Mouse (Mus musculus) heart, postnatal 10 days (tissue): Measurements from ENCODE around the gene Anln. TPM values are rescaled to one million over a fixed set of nuclear protein-coding genes. Genes with fewer than 3 reads are reported as not detected.
"Not testable (repeated sequence)": the region's sequence is repeated elsewhere in the genome, so short reads cannot be mapped to it uniquely, and the experiment has no call there.

Source experiments
- DNase-seq, 2 experiments: peaks; one replicate each; pipeline ENCODE4 v3.0.0; 2021
- intact Hi-C: fragments of 180-260 bp; cut with DNase I; formaldehyde crosslinking; loops from one replicate; pipeline ENCODE4 v1.15.1; 2025
- total RNA-seq, 2 experiments: library from RNA; stranded (reverse); gene quantifications; 2 replicates each; pipeline ENCODE4 v1.2.3; 2021

Anln gene
- total RNA-seq, 2 experiments from 2014 or later: 20.3 to 25.2 TPM

DNA sequence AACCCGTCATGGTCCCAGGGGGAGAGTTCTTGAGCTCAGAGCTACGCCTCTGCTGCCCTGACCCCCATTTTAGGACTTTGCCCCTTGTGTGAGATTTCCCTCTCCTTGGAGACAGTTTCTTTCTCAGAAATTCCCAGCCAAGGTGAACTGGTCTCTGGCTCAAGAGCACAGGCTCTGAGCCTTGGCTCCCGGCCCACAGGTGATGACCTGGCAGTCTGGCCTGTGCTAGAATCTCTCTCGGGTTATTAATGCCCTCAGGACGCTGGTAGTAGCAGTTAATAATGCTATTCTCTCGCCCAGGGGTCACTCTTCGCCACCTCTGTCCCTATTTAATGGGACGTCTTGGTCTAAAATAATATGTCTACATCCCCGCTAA, 61.9 kb downstream of the Anln start:
- peak; percentile 39 for DNase-seq
- intact Hi-C loops: no loop called here

DNA sequence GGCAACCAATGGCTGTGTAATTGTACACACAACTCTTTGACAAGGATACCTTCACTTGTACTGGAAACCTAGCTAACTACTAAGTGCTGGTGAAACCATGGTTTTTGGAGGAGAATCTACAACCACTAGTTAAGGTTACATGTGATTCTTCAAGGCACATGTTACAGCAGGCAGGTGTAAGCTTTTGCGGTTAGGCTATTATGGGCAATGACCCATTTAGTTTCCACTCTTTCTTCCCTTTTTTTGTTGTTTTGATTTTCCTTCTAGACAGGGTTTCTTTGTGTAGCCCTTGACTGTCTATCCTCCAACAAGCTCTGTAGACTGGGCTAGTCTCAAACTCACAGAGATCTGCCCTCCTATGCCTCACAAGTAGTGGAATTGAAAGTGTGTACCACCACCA, 64.4 kb downstream of the Anln start:
- no peak for DNase-seq
- intact Hi-C loops: no loop called here

DNA sequence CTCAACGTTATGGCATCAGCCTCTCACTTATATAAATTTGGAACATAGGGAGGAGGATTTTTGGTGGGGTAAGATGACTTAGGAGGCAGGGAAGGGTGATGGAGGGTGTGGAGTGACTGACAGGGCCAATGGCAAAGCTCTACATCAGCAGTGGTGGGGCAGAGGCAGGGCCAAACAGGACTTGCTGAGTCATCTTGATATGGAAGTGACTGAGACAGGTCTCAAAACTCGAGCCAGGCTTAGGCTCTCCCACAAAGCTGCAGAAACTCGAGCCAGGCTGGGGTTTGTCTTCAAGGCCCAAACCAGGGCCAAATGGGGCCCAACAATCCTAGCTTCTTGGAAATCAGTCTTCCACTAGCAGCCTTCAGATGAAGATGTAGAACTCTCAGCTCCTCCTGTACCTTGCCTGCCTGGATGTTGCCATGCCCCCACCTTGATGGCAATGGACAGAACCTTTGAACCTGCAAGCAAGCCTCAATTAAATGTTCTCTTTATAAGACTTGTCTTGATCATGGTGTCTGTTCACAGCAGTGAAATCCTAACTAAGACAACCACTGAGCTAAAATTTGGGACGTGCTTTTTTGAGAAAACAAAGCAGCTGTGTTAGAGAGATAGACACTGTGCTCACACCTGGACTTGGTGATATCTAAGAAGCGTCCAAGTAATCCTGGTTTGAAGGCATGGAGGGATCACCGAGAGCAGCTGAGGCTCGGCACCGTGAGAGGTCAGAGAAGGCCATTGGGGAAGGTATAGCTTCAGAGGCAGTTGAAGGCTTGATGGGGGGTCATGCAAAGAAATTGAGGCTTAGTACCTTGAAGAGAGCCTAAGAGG, 66.4 kb downstream of the Anln start:
- intact Hi-C loops: no loop called here
- DNase-seq: no peak

DNA sequence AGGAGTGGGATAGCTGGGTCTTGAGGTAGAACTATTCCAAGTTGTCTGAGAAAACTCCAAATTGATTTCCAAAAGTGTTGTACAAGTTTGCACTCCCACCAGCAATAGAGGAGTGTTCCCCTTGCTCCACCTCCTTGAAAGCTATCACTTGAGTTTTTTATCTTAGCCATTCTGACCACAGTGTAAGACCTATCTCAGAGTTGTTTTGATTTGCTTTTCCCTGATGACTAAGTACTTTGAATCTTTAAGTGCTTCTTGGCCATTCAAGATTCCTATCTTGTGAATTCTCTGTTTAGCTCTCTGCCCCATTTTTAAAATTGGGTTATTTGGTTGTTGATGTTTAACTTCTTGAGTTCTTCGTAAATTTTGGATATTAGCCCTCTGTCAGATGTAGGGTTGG, 69.9 kb downstream of the Anln start:
- intact Hi-C loops: no loop called here
- DNase-seq: no peak

DNA sequence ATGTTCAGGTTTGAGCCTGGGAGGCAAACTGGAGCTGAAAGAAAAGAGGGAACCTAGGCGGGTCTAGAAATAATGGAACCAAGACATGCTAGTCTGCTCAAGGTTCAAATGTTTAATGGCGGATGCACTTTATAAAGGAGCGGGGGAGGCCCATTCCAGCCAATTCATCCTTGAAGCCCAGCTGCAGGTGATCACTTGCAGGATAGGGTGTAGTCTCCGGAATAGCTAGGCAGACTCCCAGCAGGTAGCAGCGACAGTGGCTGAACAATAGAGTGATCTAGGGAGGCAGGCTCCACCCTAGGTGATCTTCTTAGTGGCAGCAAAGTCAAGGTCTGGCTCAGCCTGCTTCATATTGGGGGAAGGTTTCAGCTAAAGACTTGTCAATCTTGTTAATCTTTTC, 72.9 kb downstream of the Anln start:
- DNase-seq, intact Hi-C loops: not testable (repeated sequence)

DNA sequence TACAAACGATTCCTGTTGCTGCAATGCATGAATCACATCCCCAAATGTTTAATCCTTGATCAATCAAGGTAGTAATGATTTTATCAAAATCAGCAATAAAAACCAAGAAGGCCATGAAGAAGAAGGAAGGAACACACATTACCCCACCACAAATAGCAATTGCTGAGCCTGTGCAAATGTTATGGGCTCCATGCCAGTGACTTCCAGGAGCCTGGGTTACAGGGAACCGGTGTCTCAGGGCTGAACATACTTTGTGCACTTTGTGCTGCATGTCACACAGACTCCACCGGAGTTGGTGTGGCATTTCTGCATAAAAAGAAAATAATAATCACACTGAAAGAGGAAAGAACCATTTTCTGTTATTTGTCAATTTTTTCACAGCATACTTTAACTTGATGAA, 74.9 kb downstream of the Anln start:
- intact Hi-C loops: no loop called here
- DNase-seq: no peak

DNA sequence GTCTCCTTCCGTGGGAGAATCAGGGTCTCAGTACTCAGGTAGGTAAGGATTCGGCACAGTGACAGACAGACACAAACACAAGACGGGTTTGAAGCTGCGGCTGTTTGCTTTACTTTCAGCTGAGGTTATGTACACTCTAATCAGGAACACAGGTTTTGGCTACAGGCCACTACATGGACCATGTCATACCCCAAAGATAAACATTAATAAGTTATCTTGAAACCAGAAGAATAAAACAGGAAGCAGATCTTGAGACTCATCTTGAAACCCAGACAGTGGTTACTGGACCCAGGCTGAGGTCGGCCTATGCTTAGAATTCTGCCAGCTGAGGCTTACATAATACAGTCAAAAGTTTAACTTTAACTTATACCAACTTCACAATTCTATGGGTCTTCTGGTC, 75.8 kb downstream of the Anln start:
- intact Hi-C loops: no loop called here
- DNase-seq: no peak

DNA sequence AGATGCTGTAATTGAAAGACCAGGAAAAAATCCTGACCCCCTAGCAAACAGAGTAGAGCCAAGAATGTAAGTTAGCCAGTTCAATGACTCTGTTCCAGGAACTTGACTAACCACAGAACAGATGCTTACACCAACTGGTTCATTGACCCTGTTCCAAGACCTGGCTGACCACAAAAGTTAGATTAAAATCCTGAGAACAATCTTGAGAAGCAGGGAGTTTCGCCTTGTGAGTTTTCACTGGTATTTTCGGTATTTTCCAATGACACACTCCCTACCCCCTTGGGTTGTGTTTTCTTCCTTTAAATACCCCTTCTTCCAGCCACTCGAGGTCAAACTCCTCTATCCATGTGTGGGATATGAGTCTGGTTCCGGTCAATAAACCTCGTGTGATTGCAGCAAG, 79.3 kb downstream of the Anln start:
- DNase-seq: no peak
- intact Hi-C loops: loop anchor here (5.0 kb wide), 1 partner anchor 82 kb away; the partner anchor contains the start of gene Zfp809

DNA sequence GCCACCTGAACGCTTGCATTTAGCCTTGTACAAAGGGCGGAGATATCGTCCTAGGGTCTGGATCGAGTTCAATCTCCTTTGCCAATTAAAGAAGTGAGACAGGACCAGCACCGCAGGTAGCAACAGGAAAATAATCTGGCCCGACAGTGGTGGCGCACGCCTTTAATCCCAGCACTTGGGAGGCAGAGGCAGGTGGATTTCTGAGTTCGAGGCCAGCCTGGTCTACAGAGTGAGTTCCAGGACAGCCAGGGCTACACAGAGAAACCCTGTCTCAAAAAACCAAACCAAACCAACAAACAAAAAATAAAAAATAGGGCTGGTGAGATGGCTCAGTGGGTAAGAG, 81.1 kb downstream of the Anln start:
- intact Hi-C loops: loop anchor here (1.0 to 5.0 kb wide), 2 partner anchors 20 to 81 kb away; partner anchors contain the start of gene Zfp809
- DNase-seq: not testable (repeated sequence)

DNA sequence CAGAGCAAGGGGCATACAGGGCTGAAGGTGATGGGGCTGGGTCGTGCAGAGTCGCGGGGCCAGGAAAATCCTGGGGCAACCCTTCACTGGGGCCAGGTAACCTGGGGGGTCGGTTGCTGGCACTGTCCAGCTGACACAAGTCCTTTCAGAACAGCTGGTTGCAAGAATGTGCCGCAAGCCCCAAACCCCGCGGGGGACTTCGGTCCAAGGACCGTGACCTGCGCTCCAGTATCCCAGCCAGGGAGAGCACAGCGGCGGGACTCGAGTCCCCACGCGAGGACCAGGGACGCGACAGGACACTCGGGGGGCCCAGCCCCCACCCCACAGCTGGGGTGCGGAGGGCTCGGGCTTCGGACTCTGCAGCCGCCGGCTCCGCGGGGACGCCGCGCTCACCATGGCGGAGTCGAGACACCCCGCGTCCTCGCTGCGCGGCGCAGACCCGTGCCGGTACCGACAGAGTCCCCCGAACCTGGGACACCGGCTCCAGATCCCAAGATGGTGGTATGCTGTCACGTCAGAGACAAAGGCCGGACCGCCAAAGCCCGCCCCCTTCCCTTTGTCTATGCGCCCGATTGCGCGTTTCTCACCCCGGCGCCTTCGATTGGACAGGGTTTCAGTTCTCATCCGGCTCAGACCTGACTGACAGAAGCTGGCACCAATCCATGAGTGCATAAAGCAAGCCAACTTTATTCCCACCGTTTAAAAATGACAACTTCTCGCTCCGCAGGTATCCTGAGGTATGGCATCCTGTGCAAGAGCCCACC, 81.7 kb downstream of the Anln start, which contains the start of gene Zfp810:
Gene Zfp810, minus strand, starts transcription at position 493 of the 764 bp plus-strand sequence.
- intact Hi-C loops: loop anchor here (1.0 to 5.0 kb wide), 2 partner anchors 21 to 80 kb away; partner anchors contain the start of gene Zfp809

DNA sequence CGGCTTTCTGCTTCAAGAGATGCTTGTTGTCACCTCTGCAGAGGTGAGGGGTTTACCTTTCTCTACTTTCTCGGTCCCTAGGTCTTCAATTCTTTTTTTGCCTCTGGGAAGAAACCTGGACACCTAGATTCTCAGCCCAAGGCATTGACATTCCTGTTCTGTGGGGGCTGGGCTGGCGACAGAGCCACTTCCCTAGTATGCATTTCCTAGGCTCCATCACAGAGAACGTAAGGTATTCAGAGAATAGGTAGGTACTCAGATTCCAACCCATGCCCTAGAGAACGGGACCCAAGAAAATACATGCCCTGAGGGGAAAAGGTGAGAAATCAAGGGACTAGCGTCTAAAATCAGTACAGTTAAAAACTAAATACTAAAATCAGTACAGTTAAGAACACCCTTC, 82.3 kb downstream of the Anln start:
- no peak for DNase-seq
- intact Hi-C loops: loop anchor here (1.0 to 5.0 kb wide), 2 partner anchors 22 to 79 kb away; partner anchors contain the start of gene Zfp809

More for the DNA sequence above, 81.7 kb downstream of the Anln start, which contains the start of gene Zfp810:
- DNase-seq: peak; percentile 95 to 97

DNA sequence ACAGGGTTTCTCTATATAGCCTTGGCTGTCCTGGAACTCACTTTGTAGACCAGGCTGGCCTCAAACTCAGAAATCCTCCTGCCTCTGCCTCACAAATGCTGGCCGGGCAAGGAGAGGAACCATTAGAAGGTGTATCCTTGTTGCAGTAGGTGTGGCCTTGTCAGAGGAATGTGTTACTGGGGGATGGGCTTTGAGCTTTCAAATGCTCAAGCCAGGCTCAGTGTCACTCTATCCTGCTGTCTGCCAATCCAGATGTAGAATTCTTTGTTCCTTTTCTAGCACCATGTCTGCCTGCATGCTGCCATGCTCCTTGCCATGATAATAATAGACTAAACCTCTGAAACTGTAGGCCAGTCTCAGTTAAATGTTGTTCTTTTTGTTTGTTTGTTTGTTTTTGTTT, 86.8 kb downstream of the Anln start:
- intact Hi-C loops: no loop called here
- DNase-seq: no peak

Other genes starting within 250 kb of the Anln start
- gene Pigyl, start 232.3 kb downstream of the Anln start, total RNA-seq: 10 to 100 TPM; 35.3 to 35.6 TPM
- gene Zfp872, start 201.1 kb downstream of the Anln start, total RNA-seq: under 1 TPM; 0.17 to 0.20 TPM
- 10 to 100 TPM; 26.9 to 35.2 TPM for gene Zfp809, start 163.5 kb downstream of the Anln start, total RNA-seq
- gene Zfp599, start 129.3 kb downstream of the Anln start, total RNA-seq: 1 to 10 TPM in 1 of 2 experiments, under 1 TPM in 1; 0.97 to 1.2 TPM
- 10 to 100 TPM; 12.3 to 13.9 TPM for gene Zfp810, start 81.5 kb downstream of the Anln start, total RNA-seq
- gene 9530077C05Rik, start 22.3 kb upstream of the Anln start, total RNA-seq: under 1 TPM; 0.35 to 0.43 TPM
- gene Gm17545, start 65.1 kb upstream of the Anln start, total RNA-seq: not detected
- 10 to 100 TPM; 45.4 to 45.7 TPM for gene Rp9, start 80.6 kb upstream of the Anln start, total RNA-seq
- gene Bbs9, start 86.5 kb upstream of the Anln start, total RNA-seq: 10 to 100 TPM; 17.5 to 18.7 TPM